Comparison of ENCODE assay signal across 25 mouse cellular contexts in genomic region chr12:31003795-31004194, GRCm38 (mm10).
DNase-seq lines count a peak whose midpoint lies in the region; ATAC-seq lines count a peak whose summit lies in the region.
"Had no signal": no experiment of that assay in that cellular context is flagged by ENCODE, and none has a peak within 500 bp of the region (broad histone marks: within the 10 kb centered on the region; RNA-seq: fewer than 3 reads in every experiment).

No protein-coding gene starts in this region.

- H3K27ac ChIP-seq in kidney, embryonic 16.5 days (ENCODE audit: low read length), result no peak overlapping the region
- no peak overlapping the region for H3K27ac ChIP-seq in embryonic facial prominence, embryonic 10.5 days (replicated peaks)
- H3K27ac ChIP-seq: embryonic facial prominence, embryonic 12.5 days; embryonic facial prominence, embryonic 15.5 days; gastrocnemius, adult 2 months; hindbrain, embryonic 13.5 days had no signal

- no peaks in the 10 kb centered on the region for H3K4me1 ChIP-seq in kidney, embryonic 16.5 days (ENCODE audit: insufficient read depth, low read length)
- H3K4me1 ChIP-seq in embryonic facial prominence, embryonic 10.5 days, result no peaks in the 10 kb centered on the region
- H3K4me1 ChIP-seq: embryonic facial prominence, embryonic 12.5 days; embryonic facial prominence, embryonic 15.5 days; hindbrain, embryonic 13.5 days had no signal

- H3K9me3 ChIP-seq in kidney, embryonic 16.5 days (ENCODE audit: low read length), result no peaks in the 10 kb centered on the region
- no peaks in the 10 kb centered on the region for H3K9me3 ChIP-seq in embryonic facial prominence, embryonic 10.5 days
- H3K9me3 ChIP-seq: embryonic facial prominence, embryonic 12.5 days; embryonic facial prominence, embryonic 15.5 days; G1E; hindbrain, embryonic 13.5 days had no signal

- no peak overlapping the region for H3K4me3 ChIP-seq in kidney, embryonic 16.5 days (ENCODE audit: low read length)
- H3K4me3 ChIP-seq in embryonic facial prominence, embryonic 10.5 days, result no peak overlapping the region
- H3K4me3 ChIP-seq: embryonic facial prominence, embryonic 12.5 days; embryonic facial prominence, embryonic 15.5 days; gastrocnemius, adult 2 months; hindbrain, embryonic 13.5 days had no signal

- peak; percentile 17 for DNase-seq in kidney, adult 11 months
- DNase-seq in kidney, adult 18-20 months, result no peak
- peak; percentile 9 for DNase-seq in kidney, adult 9 months
- peak; percentile 7 for DNase-seq in ZHBTc4 (ENCODE audit: low read depth, low spot score)
- DNase-seq in kidney, postnatal 36 days, result peak; percentile 21 to 28
- DNase-seq in embryonic facial prominence, embryonic 10.5 days (ENCODE audit: low spot score), result no peak
- DNase-seq: adrenal gland, adult 8-10 months; adrenal gland, postnatal 36 days; B cell, adult 2 months; cerebellum, adult 18-20 months; cerebellum, adult 9-10 months; cerebellum, postnatal 14 days; forebrain, postnatal 0 days; gastrocnemius, adult 2 months; gastrocnemius, postnatal 14 days had no signal

- H3K4me2 ChIP-seq in kidney, embryonic 16.5 days (replicated peaks; ENCODE audit: low read depth, low read length), result no peak overlapping the region
- H3K4me2 ChIP-seq: embryonic facial prominence, embryonic 12.5 days; embryonic facial prominence, embryonic 15.5 days; heart, embryonic 11.5 days; hindbrain, embryonic 13.5 days had no signal

- ATAC-seq in kidney, embryonic 16.5 days (ENCODE audit: low FRiP score, low TSS enrichment), result no peak
- ATAC-seq: activated CD4-positive, CD25-positive, alpha-beta regulatory T cell, adult 4 months; forebrain, embryonic 14.5 days; forebrain, postnatal 0 days; hindbrain, embryonic 16.5 days had no signal

- H3K36me3 ChIP-seq in kidney, embryonic 16.5 days (ENCODE audit: insufficient read depth, low read length), result no peaks in the 10 kb centered on the region
- H3K36me3 ChIP-seq in embryonic facial prominence, embryonic 10.5 days (replicated peaks), result no peaks in the 10 kb centered on the region
- H3K36me3 ChIP-seq: embryonic facial prominence, embryonic 12.5 days; embryonic facial prominence, embryonic 15.5 days; G1E; hindbrain, embryonic 13.5 days had no signal

- 73% methylated on average over 4 of the region's 4 CpGs for WGBS in kidney, embryonic 16.5 days
- WGBS in embryonic facial prominence, embryonic 10.5 days, result 84% methylated on average over 4 of the region's 4 CpGs

- H3K27me3 ChIP-seq in kidney, embryonic 16.5 days (ENCODE audit: insufficient read depth, low read length), result no peaks in the 10 kb centered on the region; the same call in 1 of the 2 replicates
- H3K27me3 ChIP-seq in embryonic facial prominence, embryonic 10.5 days (replicated peaks; ENCODE audit: low read depth, poor library complexity, severe bottlenecking), result no peaks in the 10 kb centered on the region
- H3K27me3 ChIP-seq: CH12.LX; embryonic facial prominence, embryonic 12.5 days; embryonic facial prominence, embryonic 15.5 days; hindbrain, embryonic 13.5 days had no signal

- no peak overlapping the region for H3K9ac ChIP-seq in kidney, embryonic 16.5 days (replicated peaks; ENCODE audit: low read length)
- H3K9ac ChIP-seq: embryonic facial prominence, embryonic 12.5 days; embryonic facial prominence, embryonic 15.5 days; forebrain, postnatal 0 days; hindbrain, embryonic 13.5 days had no signal

Comparison
In these comparisons a context has a peak if more than half of its experiments do, and no peak if none do; other contexts are left out.
1. DNase-seq: peak in kidney, adult 11 months (single experiment), kidney, adult 9 months (single experiment), ZHBTc4 (single experiment) and kidney, postnatal 36 days (2 of 2); none in kidney, adult 18-20 months (single experiment) and embryonic facial prominence, embryonic 10.5 days (single experiment).